Mouse (Mus musculus): ENCODE results near the gene Prkcq.

Gene Prkcq

GRCm38 (mm10) chr2:11291570-11292405, 119.9 kb downstream of the Prkcq start:
- ATAC-seq (ENCODE audit: low TSS enrichment) = no peak

- ATAC-seq (ENCODE audit: low TSS enrichment) = no peak
Measured at GRCm38 (mm10) chr2:11293144-11293543, 121.2 kb downstream of the Prkcq start.

GRCm38 (mm10) chr2:11294643-11295191, 122.8 kb downstream of the Prkcq start:
- ATAC-seq (ENCODE audit: low TSS enrichment) = no peak

- ATAC-seq (ENCODE audit: low TSS enrichment) = no peak
Measured at GRCm38 (mm10) chr2:11298811-11299210, 126.9 kb downstream of the Prkcq start.

GRCm38 (mm10) chr2:11299366-11299765, 127.5 kb downstream of the Prkcq start:
- ATAC-seq (ENCODE audit: low TSS enrichment) = no peak

GRCm38 (mm10) chr2:11300362-11300761, 128.5 kb downstream of the Prkcq start:
- ATAC-seq (ENCODE audit: low TSS enrichment) = no peak

GRCm38 (mm10) chr2:11320241-11320640, 148.3 kb downstream of the Prkcq start:
- ATAC-seq (ENCODE audit: low TSS enrichment) = peak; percentile 92

GRCm38 (mm10) chr2:11322396-11322795, 150.5 kb downstream of the Prkcq start:
- no peak for ATAC-seq (ENCODE audit: low TSS enrichment)

GRCm38 (mm10) chr2:11327280-11327679, 155.4 kb downstream of the Prkcq start:
- no peak for ATAC-seq (ENCODE audit: low TSS enrichment)

- ATAC-seq (ENCODE audit: low TSS enrichment) = no peak
Measured at GRCm38 (mm10) chr2:11329407-11330224, 157.7 kb downstream of the Prkcq start.

- peak; percentile 91 for ATAC-seq (ENCODE audit: low TSS enrichment)
Measured at GRCm38 (mm10) chr2:11331528-11332446, 159.9 kb downstream of the Prkcq start.

GRCm38 (mm10) chr2:11332469-11332868, 160.6 kb downstream of the Prkcq start:
- ATAC-seq (ENCODE audit: low TSS enrichment) = no peak

GRCm38 (mm10) chr2:11333301-11334017, 161.6 kb downstream of the Prkcq start:
- no peak for ATAC-seq (ENCODE audit: low TSS enrichment)

GRCm38 (mm10) chr2:11336320-11336719, 164.4 kb downstream of the Prkcq start:
- ATAC-seq (ENCODE audit: low TSS enrichment) = peak; percentile 41; the same call in 1 of the 2 replicates

GRCm38 (mm10) chr2:11338931-11339839, 167.3 kb downstream of the Prkcq start:
- ATAC-seq (ENCODE audit: low TSS enrichment) = peak; percentile 84

- no peak for ATAC-seq (ENCODE audit: low TSS enrichment)
Measured at GRCm38 (mm10) chr2:11344691-11345090, 172.8 kb downstream of the Prkcq start.

- peak; percentile 73 for ATAC-seq (ENCODE audit: low TSS enrichment)
Measured at GRCm38 (mm10) chr2:11346419-11346818, 174.5 kb downstream of the Prkcq start.

- peak; percentile 98 for ATAC-seq (ENCODE audit: low TSS enrichment)
Measured at GRCm38 (mm10) chr2:11347791-11348190, 175.9 kb downstream of the Prkcq start.
